Mouse (Mus musculus) lung, embryonic 16.5 days (tissue): ENCODE measurements at regions not wholly inside any gene's neighbourhood (a gene's known extent, or its start where the extent isn't known, plus 50 kb on each side); places are given as distances from the start of the nearest gene placed in this dataset.

Source experiments
- ATAC-seq: fragments of 200-750 bp; cut with Nextera tagmentation; 2 replicates; pipeline ENCODE4 v1.8.0; 2017; ENCODE audit warnings: low read depth, mild to moderate bottlenecking, moderate library complexity
- H3K27ac ChIP-seq: fragments of 300-500 bp; sonication (generic); 2 replicates; pipeline ENCODE4 v1.5.1; 2014; ENCODE audit warnings: mild to moderate bottlenecking, control low read depth, low read length
- H3K27me3 ChIP-seq: fragments of 300-500 bp; sonication (generic); 2 replicates; pipeline ENCODE4 v1.6.1; 2014; ENCODE audit warnings: low read depth, low read length, mixed read lengths; ENCODE audit not compliant: control insufficient read depth, insufficient read depth
- H3K36me3 ChIP-seq: fragments of 300-500 bp; sonication (generic); 2 replicates; pipeline ENCODE4 v1.6.1; 2014; ENCODE audit warnings: low read length; ENCODE audit not compliant: control insufficient read depth, insufficient read depth
- H3K4me1 ChIP-seq: fragments of 300-500 bp; sonication (generic); replicated peaks from 2 replicates; pipeline ENCODE4 v1.6.1; 2014; ENCODE audit warnings: low read length, mixed read lengths; ENCODE audit not compliant: control insufficient read depth, insufficient read depth
- H3K4me2 ChIP-seq: fragments of 300-500 bp; sonication (generic); 2 replicates; pipeline ENCODE4 v1.6.1; 2014; ENCODE audit warnings: low read depth, low read length, control low read depth
- H3K4me3 ChIP-seq: fragments of 300-500 bp; sonication (generic); 2 replicates; pipeline ENCODE4 v1.5.1; 2014; ENCODE audit warnings: mild to moderate bottlenecking, low read length, control low read depth
- H3K9ac ChIP-seq: fragments of 300-500 bp; sonication (generic); 2 replicates; pipeline ENCODE4 v1.6.1; 2014; ENCODE audit warnings: low read length, control low read depth
- H3K9me3 ChIP-seq: fragments of 300-500 bp; sonication (generic); 2 replicates; pipeline ENCODE4 v1.6.1; 2016; ENCODE audit warnings: low read length; ENCODE audit not compliant: control insufficient read depth
- WGBS: fragments of 180-500 bp; shearing (Covaris S2); extraction: QIAGEN DNeasy Blood & Tissue Kit; methylation state at CpG from one replicate; pipeline ENCODE4 v1.1.7; 2014; 5-methylcytosine and 5-hydroxymethylcytosine counted together

DNA sequence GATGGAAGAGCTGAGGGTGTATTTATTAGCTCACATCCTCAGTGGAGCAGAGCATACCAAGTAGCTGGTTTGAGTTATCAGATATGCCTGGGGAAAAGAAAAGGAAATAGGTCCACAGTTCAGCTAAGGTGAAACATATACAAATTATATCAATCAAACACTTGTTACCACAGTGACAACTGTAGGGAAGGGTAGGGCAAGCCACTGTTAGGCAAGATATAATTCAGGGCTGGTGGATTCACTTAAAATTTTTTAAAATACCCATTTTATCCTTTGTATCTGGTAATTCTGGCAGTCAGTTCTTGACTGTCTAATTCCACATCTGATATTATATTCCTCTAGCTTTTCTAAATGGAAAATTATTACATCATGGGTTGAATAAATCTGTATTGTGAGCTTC lies 392.4 kb upstream of the Dach1 start:
- Histone ChIP-seq H3K9me3 (no peaks in the 10 kb centered on the region), H3K4me3 (no peak overlapping the region), H3K4me1 (no peaks in the 10 kb centered on the region), H3K27ac (no peak overlapping the region), H3K4me2 (no peak overlapping the region), H3K9ac (no peak overlapping the region), H3K36me3 (no peaks in the 10 kb centered on the region), H3K27me3 (no peaks in the 10 kb centered on the region)
- no peak for ATAC-seq

GRCm38 (mm10) chr14:98539792-98540191 lies 370.2 kb upstream of the Dach1 start:
- no peaks in the 10 kb centered on the region for H3K9me3 ChIP-seq
- no peak overlapping the region for H3K9ac ChIP-seq
- no peak overlapping the region for H3K4me3 ChIP-seq
- no peak overlapping the region for H3K27ac ChIP-seq
- no peak overlapping the region for H3K4me2 ChIP-seq
- WGBS: 98% methylated on average over 1 of the region's 1 CpGs
- H3K27me3 ChIP-seq: no peaks in the 10 kb centered on the region
- no peaks in the 10 kb centered on the region for H3K36me3 ChIP-seq
- no peak for ATAC-seq
- H3K4me1 ChIP-seq: no peaks in the 10 kb centered on the region

- no peaks in the 10 kb centered on the region for H3K4me1 ChIP-seq
- H3K27me3 ChIP-seq: no peaks in the 10 kb centered on the region
- H3K9me3 ChIP-seq: no peaks in the 10 kb centered on the region
- no peak overlapping the region for H3K9ac ChIP-seq
- no peak overlapping the region for H3K27ac ChIP-seq
- no peak overlapping the region for H3K4me3 ChIP-seq
- no peaks in the 10 kb centered on the region for H3K36me3 ChIP-seq
- WGBS: 38% methylated on average over 4 of the region's 4 CpGs
- no peak overlapping the region for H3K4me2 ChIP-seq
- ATAC-seq: no peak
Observed at GRCm38 (mm10) chr14:98538267-98538666, 368.7 kb upstream of the Dach1 start.

DNA sequence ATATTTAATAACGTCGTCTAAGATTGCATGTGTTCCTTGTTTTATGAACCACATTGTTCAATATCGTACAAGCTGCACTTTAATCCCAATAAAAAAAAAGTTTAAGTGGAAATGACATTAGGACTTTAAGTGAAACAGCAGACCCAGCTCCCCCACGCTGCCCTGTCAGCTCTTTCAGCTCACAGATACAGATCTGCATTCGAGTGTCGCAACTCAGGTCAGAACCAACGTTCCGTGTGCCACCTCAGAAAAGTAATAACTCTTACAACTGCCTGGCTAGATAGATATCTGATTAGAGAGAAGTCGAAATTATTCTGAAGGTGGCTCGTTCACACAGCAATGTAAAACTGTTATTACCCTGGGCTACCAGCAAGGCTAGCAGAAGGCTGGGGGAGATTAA lies 364.0 kb upstream of the Dach1 start:
- Histone ChIP-seq H3K9me3 (no peaks in the 10 kb centered on the region), H3K36me3 (no peaks in the 10 kb centered on the region), H3K4me2 (no peak overlapping the region), H3K4me3 (no peak overlapping the region), H3K9ac (no peak overlapping the region), H3K27me3 (no peaks in the 10 kb centered on the region), H3K27ac (no peak overlapping the region), H3K4me1 (no peaks in the 10 kb centered on the region)
- no peak for ATAC-seq
- WGBS: 72% methylated on average over 10 of the region's 10 CpGs

DNA sequence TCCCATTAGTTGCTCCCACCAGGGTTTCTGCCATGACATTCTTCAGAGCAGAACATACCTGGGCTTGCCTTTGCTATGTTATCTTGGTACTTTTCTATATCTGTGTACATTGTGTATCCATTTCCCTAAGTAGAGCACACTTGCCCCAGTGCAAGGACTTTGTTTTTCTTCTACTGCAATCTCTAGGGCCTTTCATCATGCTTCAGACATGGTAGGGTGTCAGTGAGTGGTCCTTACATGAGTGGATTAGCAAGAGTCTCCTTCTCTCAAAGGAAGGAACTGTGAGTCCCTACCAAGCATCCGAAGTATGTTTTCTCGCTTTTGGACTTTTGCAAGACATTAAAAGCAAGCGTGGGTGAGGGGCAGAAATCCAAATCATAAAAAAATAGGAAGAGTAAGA lies 351.4 kb upstream of the Dach1 start:
- no peaks in the 10 kb centered on the region for H3K36me3 ChIP-seq
- H3K4me2 ChIP-seq: no peak overlapping the region
- no peak overlapping the region for H3K9ac ChIP-seq
- H3K27ac ChIP-seq: no peak overlapping the region
- no peaks in the 10 kb centered on the region for H3K9me3 ChIP-seq
- no peaks in the 10 kb centered on the region for H3K27me3 ChIP-seq
- no peaks in the 10 kb centered on the region for H3K4me1 ChIP-seq
- H3K4me3 ChIP-seq: no peak overlapping the region
- 87% methylated on average over 3 of the region's 3 CpGs for WGBS
- ATAC-seq: no peak

DNA sequence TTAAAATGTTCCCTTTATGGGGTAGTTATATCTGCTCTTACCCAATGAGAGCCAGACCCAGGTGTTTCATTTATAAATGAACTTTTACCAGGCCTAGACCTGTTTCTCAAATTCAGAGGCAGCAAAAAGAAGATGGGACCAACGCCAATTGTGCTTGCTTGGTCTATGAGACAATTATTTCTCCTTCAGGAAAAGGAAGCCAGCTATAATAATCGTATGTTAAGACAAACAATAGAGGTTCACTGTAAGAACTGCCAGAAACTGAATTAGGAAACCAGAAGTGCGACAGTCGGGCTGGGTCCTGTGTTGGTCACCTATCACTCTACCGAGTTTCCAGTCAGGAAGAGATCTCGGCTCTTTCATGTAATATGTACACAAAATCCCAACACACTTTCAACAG lies 335.8 kb upstream of the Dach1 start:
- 66% methylated on average over 6 of the region's 6 CpGs for WGBS
- Histone ChIP-seq H3K9ac (no peak overlapping the region), H3K9me3 (no peaks in the 10 kb centered on the region), H3K4me1 (no peaks in the 10 kb centered on the region), H3K27ac (no peak overlapping the region), H3K4me2 (no peak overlapping the region), H3K4me3 (no peak overlapping the region), H3K27me3 (no peaks in the 10 kb centered on the region), H3K36me3 (no peaks in the 10 kb centered on the region)
- ATAC-seq: no peak; the same call in 1 of the 2 replicates

- WGBS: 46% methylated on average over 8 of the region's 8 CpGs
- no peaks in the 10 kb centered on the region for H3K27me3 ChIP-seq
- peaks cover 2% of the 10 kb centered on the region for H3K4me1 ChIP-seq
- no peak overlapping the region for H3K9ac ChIP-seq
- peak; percentile 80 for ATAC-seq
- no peaks in the 10 kb centered on the region for H3K9me3 ChIP-seq
- H3K36me3 ChIP-seq: no peaks in the 10 kb centered on the region
- H3K27ac ChIP-seq: no peak overlapping the region
- H3K4me2 ChIP-seq: no peak overlapping the region
- no peak overlapping the region for H3K4me3 ChIP-seq
Observed at GRCm38 (mm10) chr14:98477416-98477815, 307.9 kb upstream of the Dach1 start.

DNA sequence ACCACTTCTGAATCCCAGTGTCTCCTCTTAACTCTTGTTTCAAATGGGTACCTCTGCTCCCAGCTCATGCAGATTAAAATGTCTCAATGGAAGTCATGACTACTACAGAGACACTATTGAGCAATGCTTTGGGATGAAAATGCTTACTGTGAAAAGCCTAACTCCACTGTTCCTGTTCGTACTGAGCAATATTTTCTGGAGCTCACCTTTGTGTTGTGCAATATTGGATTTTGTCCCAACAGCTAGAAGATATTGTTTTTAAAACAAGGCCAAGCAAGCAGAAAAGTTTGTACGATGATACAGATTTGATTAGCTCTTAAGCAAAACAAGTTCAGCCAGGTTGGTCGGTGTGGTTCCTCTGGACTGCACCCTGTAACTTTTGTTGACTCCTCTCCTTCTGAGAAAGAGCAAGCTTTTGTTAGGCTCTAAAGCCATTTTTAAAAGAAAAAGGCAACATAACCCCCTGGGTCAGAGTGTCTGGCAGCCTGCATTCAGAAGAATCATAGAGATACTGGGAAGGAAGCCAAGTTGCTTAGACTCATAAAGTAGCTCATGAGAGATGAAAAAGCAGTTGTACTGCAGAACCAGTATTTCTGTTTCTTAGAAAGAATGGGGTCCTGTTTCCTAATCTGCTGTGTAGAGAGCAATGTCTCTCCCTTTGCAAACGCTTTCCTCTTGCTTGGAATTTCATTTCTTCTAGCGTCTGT lies 302.4 kb upstream of the Dach1 start:
- Histone ChIP-seq H3K27me3 (no peaks in the 10 kb centered on the region), H3K4me3 (no peak overlapping the region), H3K27ac (peak overlapping the region; percentile 57; the same call in 1 of the 2 replicates), H3K4me1 (peaks cover 10% of the 10 kb centered on the region), H3K9me3 (no peaks in the 10 kb centered on the region), H3K36me3 (no peaks in the 10 kb centered on the region), H3K4me2 (no peak overlapping the region), H3K9ac (no peak overlapping the region)
- WGBS: 22% methylated on average over 5 of the region's 5 CpGs
- peak; percentile 81 for ATAC-seq

DNA sequence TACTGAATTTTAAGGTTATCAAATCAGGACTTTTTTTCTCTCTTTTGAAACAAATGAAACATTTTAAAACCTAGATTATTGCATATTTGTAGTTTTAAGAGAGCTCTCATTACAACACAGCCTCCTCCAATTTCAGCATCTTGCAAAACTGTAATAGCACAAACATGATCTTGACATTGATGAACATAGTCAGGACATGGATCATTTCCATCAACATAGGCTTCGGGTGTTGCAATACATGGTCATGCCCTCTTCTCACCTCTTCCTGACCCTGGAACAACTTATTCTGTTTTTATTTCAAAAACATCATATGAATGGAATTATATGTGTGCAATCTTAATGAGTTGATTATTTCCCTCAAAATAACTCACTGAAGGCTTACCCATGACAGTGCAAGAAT lies 284.9 kb upstream of the Dach1 start:
- H3K4me1 ChIP-seq: no peaks in the 10 kb centered on the region

DNA sequence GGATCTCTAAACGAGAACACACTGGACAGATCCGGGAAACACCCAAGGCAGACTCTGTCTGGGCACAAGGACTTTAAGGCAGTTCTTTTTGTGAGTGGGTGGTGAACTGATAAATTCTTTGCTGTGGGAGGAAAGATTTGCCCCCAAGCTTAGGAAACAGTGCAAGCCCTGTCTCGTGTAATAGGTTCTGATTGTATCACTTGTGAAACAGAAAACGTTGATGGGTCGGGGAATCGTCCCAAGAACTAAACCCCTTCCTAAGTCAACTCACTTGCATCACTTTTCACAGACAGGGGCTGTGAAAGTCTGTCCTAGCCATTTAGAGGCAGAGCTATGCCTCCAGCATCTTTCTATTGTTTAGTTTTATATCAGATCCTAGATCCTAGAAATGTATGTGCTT lies 282.6 kb upstream of the Dach1 start:
- Histone ChIP-seq H3K36me3 (no peaks in the 10 kb centered on the region), H3K4me3 (no peak overlapping the region), H3K27ac (no peak overlapping the region), H3K4me2 (no peak overlapping the region), H3K4me1 (no peaks in the 10 kb centered on the region), H3K9ac (no peak overlapping the region), H3K9me3 (no peaks in the 10 kb centered on the region), H3K27me3 (no peaks in the 10 kb centered on the region)
- WGBS: 77% methylated on average over 6 of the region's 6 CpGs
- no peak for ATAC-seq

More for the DNA sequence above, 284.9 kb upstream of the Dach1 start:
- H3K27ac ChIP-seq: no peak overlapping the region
- no peaks in the 10 kb centered on the region for H3K27me3 ChIP-seq
- no peak overlapping the region for H3K9ac ChIP-seq
- H3K36me3 ChIP-seq: no peaks in the 10 kb centered on the region
- no peak overlapping the region for H3K4me2 ChIP-seq
- H3K4me3 ChIP-seq: no peak overlapping the region
- no peak for ATAC-seq
- H3K9me3 ChIP-seq: no peaks in the 10 kb centered on the region
- 64% methylated on average over 1 of the region's 1 CpGs for WGBS
